In the genomic region with DNA sequence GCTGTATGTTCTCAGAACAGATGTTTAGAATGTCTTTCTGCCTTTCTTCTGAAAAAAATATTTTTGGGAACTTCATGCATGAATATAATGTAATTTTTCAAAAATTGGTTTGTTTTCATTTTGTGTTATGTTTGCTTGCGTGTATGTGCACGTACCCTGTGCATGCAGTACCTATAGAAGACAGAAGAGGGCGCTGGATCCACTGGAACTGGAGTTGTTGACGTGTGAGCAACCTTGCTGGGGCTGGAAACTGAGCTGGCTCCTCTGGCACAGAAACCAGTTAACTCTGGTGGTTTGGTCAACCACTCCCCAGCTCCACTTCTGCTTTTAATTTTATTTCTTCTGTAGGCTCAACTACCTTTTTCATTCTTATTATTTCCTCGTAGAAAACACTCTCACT, we compare ENCODE assay signal across 10 mouse cellular contexts.
A peak's percentile ranks its signal among the peaks of the same experiment; 100 is the strongest.
DNase-seq lines count a peak whose midpoint lies in the region; ATAC-seq and TF ChIP-seq lines count a peak whose summit lies in the region.
"Had no signal": no experiment of that assay in that cellular context is flagged by ENCODE, and none has a peak within 500 bp of the region (broad histone marks: within the 10 kb centered on the region; RNA-seq: fewer than 3 reads in every experiment).

No protein-coding gene starts in this region.

- no peaks in the 10 kb centered on the region for H3K36me3 ChIP-seq in forebrain, embryonic 11.5 days (ENCODE audit: control insufficient read depth, insufficient read depth, low read length)
- H3K36me3 ChIP-seq in forebrain, embryonic 16.5 days (ENCODE audit: control insufficient read depth, insufficient read depth), result no peaks in the 10 kb centered on the region
- H3K36me3 ChIP-seq in lung, embryonic 14.5 days (ENCODE audit: insufficient read depth), result no peaks in the 10 kb centered on the region
- H3K36me3 ChIP-seq: heart, embryonic 13.5 days had no signal

- H3K9ac ChIP-seq in forebrain, embryonic 11.5 days (ENCODE audit: low read length), result no peak overlapping the region
- H3K9ac ChIP-seq in forebrain, embryonic 16.5 days (replicated peaks; ENCODE audit: low read depth, low read length), result no peak overlapping the region
- H3K9ac ChIP-seq in lung, embryonic 14.5 days, result no peak overlapping the region
- H3K9ac ChIP-seq: heart, embryonic 13.5 days had no signal

- peak; percentile 50 for TF ChIP-seq CTCF in lung, embryonic 14.5 days (IDR thresholded peaks at IDR 0.05; ENCODE audit: low read depth)
- TF ChIP-seq CTCF in cortical plate, adult 2 months (IDR thresholded peaks at IDR 0.05; ENCODE audit: extremely low read depth, insufficient read depth, low read length), result peak; percentile 35

- no peak for ATAC-seq in forebrain, embryonic 11.5 days (replicated peaks; ENCODE audit: low FRiP score)
- no peak for ATAC-seq in forebrain, embryonic 16.5 days
- no peak for ATAC-seq in lung, embryonic 14.5 days (ENCODE audit: insufficient read depth)

- peaks cover 6% of the 10 kb centered on the region; the same call in 1 of the 2 replicates for H3K4me1 ChIP-seq in forebrain, embryonic 11.5 days (replicated peaks; ENCODE audit: control insufficient read depth, insufficient read depth, low read length)
- H3K4me1 ChIP-seq in forebrain, embryonic 16.5 days (replicated peaks; ENCODE audit: control insufficient read depth, insufficient read depth, low read length), result peaks cover 13% of the 10 kb centered on the region
- H3K4me1 ChIP-seq in lung, embryonic 14.5 days (ENCODE audit: insufficient read depth), result no peaks in the 10 kb centered on the region
- H3K4me1 ChIP-seq in cortical plate, adult 2 months (ENCODE audit: control insufficient read depth, insufficient read depth, low read length), result peaks cover 2% of the 10 kb centered on the region; the same call in 1 of the 2 replicates
- H3K4me1 ChIP-seq: heart, embryonic 13.5 days had no signal

- no peak overlapping the region for H3K4me2 ChIP-seq in forebrain, embryonic 11.5 days (ENCODE audit: low read depth, low read length, severe bottlenecking)
- no peak overlapping the region for H3K4me2 ChIP-seq in forebrain, embryonic 16.5 days (ENCODE audit: low read length)
- H3K4me2 ChIP-seq in lung, embryonic 14.5 days, result no peak overlapping the region
- H3K4me2 ChIP-seq: heart, embryonic 13.5 days had no signal

- no peaks in the 10 kb centered on the region for H3K27me3 ChIP-seq in forebrain, embryonic 11.5 days (ENCODE audit: control insufficient read depth, insufficient read depth, low read length)
- H3K27me3 ChIP-seq in forebrain, embryonic 16.5 days (replicated peaks; ENCODE audit: control insufficient read depth, insufficient read depth, low read length), result peaks cover 7% of the 10 kb centered on the region; the same call in 1 of the 2 replicates
- no peaks in the 10 kb centered on the region for H3K27me3 ChIP-seq in lung, embryonic 14.5 days (ENCODE audit: insufficient read depth, low read length)
- H3K27me3 ChIP-seq: heart, embryonic 13.5 days had no signal

- 65% methylated on average over 5 of the region's 5 CpGs for WGBS in forebrain, embryonic 11.5 days
- 68% methylated on average over 5 of the region's 5 CpGs for WGBS in forebrain, embryonic 16.5 days
- WGBS in lung, embryonic 14.5 days, result 67% methylated on average over 5 of the region's 5 CpGs

- DNase-seq in forebrain, embryonic 11.5 days (ENCODE audit: low spot score), result peak; percentile 60
- DNase-seq in lung, embryonic 14.5 days, result peak; percentile 33
- DNase-seq in lung, adult 18-20 months, result no peak
- DNase-seq in lung, postnatal 36 days, result peak; percentile 9
- DNase-seq in Muller cell, postnatal 12 days (ENCODE audit: inconsistent ontology term), result no peak
- DNase-seq in cerebellum, adult 11 months, result no peak

- no peaks in the 10 kb centered on the region for H3K9me3 ChIP-seq in forebrain, embryonic 11.5 days (ENCODE audit: control insufficient read depth, low read length)
- H3K9me3 ChIP-seq in forebrain, embryonic 16.5 days (ENCODE audit: control insufficient read depth, low read length), result no peaks in the 10 kb centered on the region
- no peaks in the 10 kb centered on the region for H3K9me3 ChIP-seq in lung, embryonic 14.5 days (ENCODE audit: low read depth, low read length)
- H3K9me3 ChIP-seq: heart, embryonic 13.5 days had no signal

- H3K4me3 ChIP-seq in forebrain, embryonic 11.5 days (ENCODE audit: low read depth, low read length), result no peak overlapping the region
- H3K4me3 ChIP-seq in forebrain, embryonic 16.5 days (replicated peaks; ENCODE audit: low read length), result no peak overlapping the region
- no peak overlapping the region for H3K4me3 ChIP-seq in lung, embryonic 14.5 days (ENCODE audit: low read depth, low read length)
- H3K4me3 ChIP-seq in cortical plate, adult 2 months (ENCODE audit: insufficient read depth, low read length), result no peak overlapping the region
- H3K4me3 ChIP-seq: heart, embryonic 13.5 days; myocyte had no signal

- TF ChIP-seq POLR2A in cortical plate, adult 2 months (IDR thresholded peaks at IDR 0.05; ENCODE audit: extremely low read depth, insufficient read depth, low read length), result no peak

- H3K27ac ChIP-seq in forebrain, embryonic 11.5 days (ENCODE audit: low read depth, low read length), result no peak overlapping the region
- no peak overlapping the region for H3K27ac ChIP-seq in forebrain, embryonic 16.5 days (ENCODE audit: low read length)
- no peak overlapping the region for H3K27ac ChIP-seq in lung, embryonic 14.5 days (ENCODE audit: low read depth)
- no peak overlapping the region for H3K27ac ChIP-seq in cortical plate, adult 2 months (ENCODE audit: insufficient read depth, low read length)
- H3K27ac ChIP-seq: heart, embryonic 13.5 days had no signal

Comparison
In these comparisons a context has a peak if more than half of its experiments do, and no peak if none do; other contexts are left out.
1. DNase-seq: peak in forebrain, embryonic 11.5 days (single experiment), lung, embryonic 14.5 days (single experiment) and lung, postnatal 36 days (single experiment); none in lung, adult 18-20 months (0 of 2), Muller cell, postnatal 12 days (single experiment) and cerebellum, adult 11 months (single experiment).